Mouse (Mus musculus) thymus, postnatal 36 days (tissue): Measurements from ENCODE around the gene Dnajc16.

Experiments
- DNase-seq, 2 experiments: peaks; one replicate each; pipeline ENCODE4 v3.0.0; 2022; ENCODE audit warnings: mixed read lengths in 2 of 2

Gene Dnajc16

GRCm38 (mm10) chr4:141722731-141723672 lies 67.7 kb downstream of the Dnajc16 start, which contains the start of gene Ddi2:
TSS of gene Ddi2 (minus strand) at chr4:141723419.
- DNase-seq, result peak; percentile 90 to 95

- DNase-seq, result no peak
Measured at GRCm38 (mm10) chr4:141721961-141722360, 68.8 kb downstream of the Dnajc16 start.

GRCm38 (mm10) chr4:141720761-141721523 lies 69.8 kb downstream of the Dnajc16 start:
- DNase-seq, result no peak

GRCm38 (mm10) chr4:141719304-141719703 lies 71.4 kb downstream of the Dnajc16 start:
- no peak for DNase-seq

GRCm38 (mm10) chr4:141717633-141718032 lies 73.1 kb downstream of the Dnajc16 start:
- no peak for DNase-seq

DNA sequence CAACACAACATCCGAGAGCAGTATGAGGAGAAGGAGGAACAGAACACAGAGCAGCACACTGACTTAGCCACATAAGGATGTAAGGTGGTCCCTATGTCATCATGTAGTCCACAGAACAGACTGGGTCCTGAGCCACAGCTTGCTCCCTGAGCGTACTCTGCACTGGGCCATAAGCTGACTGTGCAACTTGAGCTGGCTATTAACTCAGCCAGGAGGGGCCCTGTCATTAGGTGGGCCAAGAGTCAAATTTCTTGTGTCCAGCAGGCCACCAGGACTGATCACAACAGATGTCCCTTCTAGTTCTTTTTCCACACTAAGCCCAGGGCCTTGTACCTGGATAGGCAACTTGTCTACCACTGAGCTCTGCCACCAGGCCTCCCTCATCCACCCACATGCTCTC lies 75.7 kb downstream of the Dnajc16 start:
- no peak for DNase-seq

- DNase-seq, result no peak
Measured at GRCm38 (mm10) chr4:141713598-141714142, 77.1 kb downstream of the Dnajc16 start.

DNA sequence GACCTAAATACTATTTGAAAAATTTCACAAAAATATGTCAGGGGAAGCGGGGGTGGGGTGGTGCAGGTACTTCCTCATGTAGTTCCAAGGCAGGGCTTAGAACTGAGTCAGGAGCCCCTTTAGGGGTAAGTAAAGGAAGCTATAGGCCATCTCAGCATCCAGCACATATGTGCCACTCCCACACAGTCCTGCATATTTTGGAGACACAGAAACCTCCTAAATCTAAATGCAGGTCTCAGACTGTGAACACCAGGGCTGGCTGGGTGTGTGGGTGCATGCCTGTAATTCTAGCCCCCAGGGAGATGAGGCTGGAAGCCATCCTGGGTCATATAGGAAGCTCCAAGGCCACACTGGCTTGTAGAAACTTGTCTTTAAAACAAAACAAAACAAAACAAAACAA lies 79.5 kb downstream of the Dnajc16 start:
- no peak for DNase-seq
